23 mouse cellular contexts compared by ENCODE assay signal in genomic region chr10:106936996-106937395, GRCm38 (mm10).
DNase-seq lines count a peak whose midpoint lies in the region; ATAC-seq and TF ChIP-seq lines count a peak whose summit lies in the region.
"Had no signal": no experiment of that assay in that cellular context is flagged by ENCODE, and none has a peak within 500 bp of the region (broad histone marks: within the 10 kb centered on the region; RNA-seq: fewer than 3 reads in every experiment).

No protein-coding gene starts in this region.

- no peak overlapping the region for H3K27ac ChIP-seq in kidney, embryonic 15.5 days
- H3K27ac ChIP-seq in kidney, embryonic 14.5 days (ENCODE audit: low read depth, low read length) = no peak overlapping the region
- H3K27ac ChIP-seq in cerebellum, adult 2 months (ENCODE audit: insufficient read depth, low read length) = no peak overlapping the region
- H3K27ac ChIP-seq: embryonic facial prominence, embryonic 13.5 days; forebrain, embryonic 13.5 days; gastrocnemius, adult 2 months; heart, embryonic 10.5 days; hindbrain, embryonic 14.5 days had no signal

- no peak for TF ChIP-seq CTCF in cerebellum, adult 2 months (IDR thresholded peaks at IDR 0.05; ENCODE audit: borderline replicate concordance, insufficient read depth, low read depth, low read length)

- H3K36me3 ChIP-seq in kidney, embryonic 15.5 days = no peaks in the 10 kb centered on the region
- H3K36me3 ChIP-seq in kidney, embryonic 14.5 days (ENCODE audit: control insufficient read depth, insufficient read depth, low read length) = no peaks in the 10 kb centered on the region
- H3K36me3 ChIP-seq: embryonic facial prominence, embryonic 13.5 days; G1E; heart, embryonic 10.5 days had no signal

- DNase-seq in adrenal gland, adult 2 months = peak; percentile 32
- DNase-seq in adrenal gland, postnatal 4 days (ENCODE audit: low spot score in 2 of 2) = no peak
- peak; percentile 18 for DNase-seq in kidney, adult 11 months
- DNase-seq in kidney, postnatal 10 days = peak; percentile 15
- peak; percentile 91 for DNase-seq in fat pad, adult 2 months (ENCODE audit: extremely low read depth, low read depth, low spot score)
- DNase-seq in cerebellum, adult 2 months = no peak
- DNase-seq: B cell, adult 2 months; cerebellum, adult 11-12 months; cerebellum, adult 9-11 months; cerebellum, postnatal 36 days; forebrain, postnatal 0 days; gastrocnemius, adult 2 months; gastrocnemius, postnatal 25 days; heart, adult 18-20 months; heart, postnatal 10 days had no signal

- H3K9ac ChIP-seq in kidney, embryonic 15.5 days = no peak overlapping the region
- H3K9ac ChIP-seq in kidney, embryonic 14.5 days (ENCODE audit: low read depth, low read length) = no peak overlapping the region
- H3K9ac ChIP-seq: embryonic facial prominence, embryonic 13.5 days; forebrain, embryonic 13.5 days; forebrain, postnatal 0 days; hindbrain, embryonic 14.5 days had no signal

- no peak overlapping the region for H3K4me2 ChIP-seq in kidney, embryonic 15.5 days
- H3K4me2 ChIP-seq in kidney, embryonic 14.5 days (replicated peaks; ENCODE audit: low read depth, low read length) = no peak overlapping the region
- H3K4me2 ChIP-seq: embryonic facial prominence, embryonic 13.5 days; forebrain, embryonic 13.5 days; hindbrain, embryonic 14.5 days had no signal

- 86% methylated on average over 7 of the region's 7 CpGs for WGBS in kidney, embryonic 15.5 days
- 91% methylated on average over 7 of the region's 7 CpGs for WGBS in kidney, embryonic 14.5 days
- 82% methylated on average over 7 of the region's 7 CpGs for WGBS in cerebellum, adult 2 months

- H3K9me3 ChIP-seq in kidney, embryonic 15.5 days (replicated peaks) = no peaks in the 10 kb centered on the region
- H3K9me3 ChIP-seq in kidney, embryonic 14.5 days (ENCODE audit: control insufficient read depth, low read length) = no peaks in the 10 kb centered on the region
- H3K9me3 ChIP-seq: embryonic facial prominence, embryonic 13.5 days; forebrain, embryonic 13.5 days; heart, embryonic 10.5 days had no signal

- no peaks in the 10 kb centered on the region for H3K27me3 ChIP-seq in kidney, embryonic 15.5 days
- no peaks in the 10 kb centered on the region for H3K27me3 ChIP-seq in kidney, embryonic 14.5 days (ENCODE audit: control insufficient read depth, insufficient read depth, low read length)
- H3K27me3 ChIP-seq in cerebellum, adult 2 months (ENCODE audit: control insufficient read depth, insufficient read depth, low read length) = no peaks in the 10 kb centered on the region
- H3K27me3 ChIP-seq: embryonic facial prominence, embryonic 13.5 days; forebrain, embryonic 13.5 days had no signal

- no peaks in the 10 kb centered on the region for H3K4me1 ChIP-seq in kidney, embryonic 15.5 days
- H3K4me1 ChIP-seq in kidney, embryonic 14.5 days (ENCODE audit: control insufficient read depth, insufficient read depth, low read length) = no peaks in the 10 kb centered on the region
- no peaks in the 10 kb centered on the region for H3K4me1 ChIP-seq in cerebellum, adult 2 months (ENCODE audit: control insufficient read depth, insufficient read depth, low read length)
- H3K4me1 ChIP-seq: forebrain, embryonic 13.5 days; heart, embryonic 10.5 days had no signal

- no peak for ATAC-seq in kidney, embryonic 15.5 days (replicated peaks; ENCODE audit: low FRiP score)
- ATAC-seq in kidney, embryonic 14.5 days (ENCODE audit: low FRiP score, low TSS enrichment) = no peak
- ATAC-seq: CD4-positive, CD25-positive, alpha-beta regulatory T cell, adult 4 months; forebrain, embryonic 13.5 days; forebrain, postnatal 0 days had no signal

- TF ChIP-seq POLR2A in cerebellum, adult 2 months (IDR thresholded peaks at IDR 0.05; ENCODE audit: borderline replicate concordance, insufficient read depth, low read length) = no peak

- H3K4me3 ChIP-seq in kidney, embryonic 15.5 days (replicated peaks) = no peak overlapping the region
- H3K4me3 ChIP-seq in kidney, embryonic 14.5 days (ENCODE audit: low read length) = no peak overlapping the region
- H3K4me3 ChIP-seq in cerebellum, adult 2 months (replicated peaks; ENCODE audit: insufficient read depth, low read depth, low read length) = no peak overlapping the region
- H3K4me3 ChIP-seq: embryonic facial prominence, embryonic 13.5 days; forebrain, embryonic 13.5 days; gastrocnemius, adult 2 months; heart, embryonic 10.5 days had no signal

Comparison
In these comparisons a context has a peak if more than half of its experiments do, and no peak if none do; other contexts are left out.
1. DNase-seq: peak in adrenal gland, adult 2 months (single experiment), kidney, adult 11 months (single experiment), kidney, postnatal 10 days (single experiment) and fat pad, adult 2 months (single experiment); none in adrenal gland, postnatal 4 days (0 of 2) and cerebellum, adult 2 months (0 of 2).